Mouse (Mus musculus): ENCODE measurements around the gene Nat8f6.

DNA sequence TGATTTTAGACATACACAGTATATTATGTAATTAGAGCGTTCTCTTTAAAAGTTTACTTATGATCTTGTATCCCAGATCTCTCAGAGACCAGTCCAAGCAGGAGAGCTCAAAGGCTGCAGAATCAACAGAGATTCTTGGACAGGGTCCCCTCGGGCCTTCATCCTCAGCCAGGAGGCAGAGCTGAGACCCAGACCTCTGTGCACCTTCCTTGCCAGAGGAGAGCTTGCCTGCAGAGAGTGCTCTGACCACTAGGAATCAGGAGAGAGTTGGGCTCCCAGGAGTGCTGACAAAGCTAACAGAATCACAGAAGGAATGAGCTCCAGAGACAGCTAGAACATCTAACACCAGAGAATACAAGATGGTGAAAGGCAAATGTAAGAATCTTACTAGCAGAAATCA lies 7.4 kb downstream of the Nat8f6 start:
- no peak for TF ChIP-seq CTCF (IDR thresholded peaks at IDR 0.05; ENCODE audit: low read depth, low read length)
- no peak for TF ChIP-seq POLR2A (IDR thresholded peaks at IDR 0.05; ENCODE audit: insufficient read depth, low read length)

Measured in ES-Bruce4 (cell line).